Mouse (Mus musculus) lung, postnatal 0 days (tissue): ENCODE measurements around the gene Adora2a.

ENCODE experiments used
- CTCF ChIP-seq: IDR thresholded peaks from 2 replicates; pipeline ENCODE4 v1.5.1; 2016; ENCODE audit warnings: antibody characterized with exemption, mild to moderate bottlenecking
- EP300 ChIP-seq: IDR thresholded peaks from 2 replicates; pipeline ENCODE4 v1.6.1; 2016; ENCODE audit warnings: antibody characterized with exemption, mild to moderate bottlenecking, control low read depth

GRCm38 (mm10) chr10:75316872-75316907 is at the start of gene Adora2a:
- TF ChIP-seq CTCF (no peak), EP300 (no peak)
